Mouse (Mus musculus) bone marrow, adult 2 months (tissue): ENCODE measurements around the gene Cdk17. TPM values are rescaled to one million over a fixed set of nuclear protein-coding genes. Genes with fewer than 3 reads are reported as not detected.

Experiments used
- H3K27ac ChIP-seq: fragments of 200-500 bp; 2 replicates; pipeline ENCODE4 v1.5.1; 2012; ENCODE audit warnings: low read depth, mild to moderate bottlenecking, control low read depth, inconsistent platforms, low read length; ENCODE audit not compliant: control insufficient read depth, poor library complexity, insufficient read depth
- H3K4me1 ChIP-seq: fragments of 200-500 bp; 2 replicates; pipeline ENCODE4 v1.6.1; 2011; ENCODE audit warnings: low read length; ENCODE audit not compliant: control insufficient read depth, insufficient read depth
- H3K4me3 ChIP-seq: fragments of 200-500 bp; replicated peaks from 2 replicates; pipeline ENCODE3; 2011; ENCODE audit warnings: mild to moderate bottlenecking, low read depth, low read length, control low read depth; ENCODE audit not compliant: control insufficient read depth
- CTCF ChIP-seq: fragments of 200-500 bp; IDR thresholded peaks from 2 replicates; pipeline ENCODE4 v1.5.1; 2011; ENCODE audit warnings: low read length, control low read depth; ENCODE audit not compliant: control insufficient read depth, insufficient read depth
- POLR2A ChIP-seq: fragments of 200-500 bp; IDR thresholded peaks from 2 replicates; pipeline ENCODE4 v1.6.1; 2011; ENCODE audit warnings: low read depth, mild to moderate bottlenecking, control low read depth, low read length, borderline replicate concordance; ENCODE audit not compliant: control insufficient read depth
- WGBS: fragments of 180-500 bp; shearing (Covaris S2); methylation state at CpG from one replicate; pipeline ENCODE4 v1.1.7; 2018; 5-methylcytosine and 5-hydroxymethylcytosine counted together
- polyA plus RNA-seq: library from polyadenylated mRNA; stranded (reverse); fragments of >200 nt; gene quantifications from 2 replicates; pipeline ENCODE4 v1.2.4, GENCODE M21; 2011; ENCODE audit warnings: low replicate concordance; ENCODE audit not compliant: missing spikeins, insufficient read depth, insufficient read length

The Cdk17 gene
- polyA plus RNA-seq, 1 experiment: 19.5 TPM

GRCm38 (mm10) chr10:93160497-93160806 lies 223 bp upstream of the Cdk17 start:
- TF ChIP-seq POLR2A: peak; percentile 74; the same call in 1 of the 2 replicates
- TF ChIP-seq CTCF: peak; percentile 70
- no peaks in the 10 kb centered on the region; the same call in 1 of the 2 replicates for H3K4me1 ChIP-seq
- under 1% methylated on average over 26 of the region's 26 CpGs for whole genome bisulfite sequencing
- peak overlapping the region; percentile 100 for H3K27ac ChIP-seq
- H3K4me3 ChIP-seq: peak overlapping the region; percentile 81

GRCm38 (mm10) chr10:93161511-93162275 lies 1.0 kb downstream of the Cdk17 start:
- TF ChIP-seq CTCF (no peak), POLR2A (no peak)
- peaks cover 1% of the 10 kb centered on the region; the same call in 1 of the 2 replicates for H3K4me1 ChIP-seq
- H3K27ac ChIP-seq: peak overlapping the region; percentile 100
- under 1% methylated on average over 33 of the region's 33 CpGs for WGBS
- H3K4me3 ChIP-seq: peak overlapping the region; percentile 81

GRCm38 (mm10) chr10:93162276-93162971 lies 1.7 kb downstream of the Cdk17 start:
- Histone ChIP-seq H3K27ac (peak overlapping the region; percentile 100), H3K4me1 (peaks cover 3% of the 10 kb centered on the region; the same call in 1 of the 2 replicates), H3K4me3 (peak overlapping the region; percentile 81)
- WGBS: 7% methylated on average over 11 of the region's 11 CpGs
- TF ChIP-seq CTCF: no peak
- TF ChIP-seq POLR2A: no peak

GRCm38 (mm10) chr10:93162972-93163660 lies 2.4 kb downstream of the Cdk17 start:
- Histone ChIP-seq H3K4me1 (peaks cover 3% of the 10 kb centered on the region), H3K27ac (no peak overlapping the region), H3K4me3 (peak overlapping the region; percentile 43)
- TF ChIP-seq POLR2A (no peak), CTCF (no peak)
- 14% methylated on average over 7 of the region's 7 CpGs for WGBS

- no peak overlapping the region for H3K27ac ChIP-seq
Measured at GRCm38 (mm10) chr10:93163711-93164488, 3.2 kb downstream of the Cdk17 start.

GRCm38 (mm10) chr10:93165416-93166381 lies 5.0 kb downstream of the Cdk17 start:
- TF ChIP-seq POLR2A (no peak), CTCF (no peak)
- H3K4me1 ChIP-seq: peaks cover 7% of the 10 kb centered on the region
- peak overlapping the region; percentile 4 for H3K4me3 ChIP-seq
- peak overlapping the region; percentile 80 for H3K27ac ChIP-seq
- 4% methylated on average over 14 of the region's 14 CpGs for WGBS

More at GRCm38 (mm10) chr10:93163711-93164488, 3.2 kb downstream of the Cdk17 start:
- Histone ChIP-seq H3K4me3 (no peak overlapping the region), H3K4me1 (peaks cover 6% of the 10 kb centered on the region)
- 23% methylated on average over 6 of the region's 6 CpGs for WGBS
- TF ChIP-seq CTCF (no peak), POLR2A (no peak)

- Histone ChIP-seq H3K4me1 (peaks cover 7% of the 10 kb centered on the region), H3K4me3 (peak overlapping the region; percentile 40), H3K27ac (peak overlapping the region; percentile 80)
- TF ChIP-seq CTCF: no peak
- no peak for TF ChIP-seq POLR2A
- WGBS: 0% methylated on average over 5 of the region's 5 CpGs
Measured at GRCm38 (mm10) chr10:93166382-93166769, 5.7 kb downstream of the Cdk17 start.
